Mouse (Mus musculus) testis, adult 2 months (tissue): Measurements from ENCODE around the gene Nacc1.

ENCODE experiments used
- CTCF ChIP-seq: fragments of 200-500 bp; IDR thresholded peaks from 2 replicates; pipeline ENCODE4 v1.5.1; 2012; ENCODE audit warnings: low read depth, mild to moderate bottlenecking, inconsistent platforms, low read length, moderate library complexity; ENCODE audit not compliant: control insufficient read depth, insufficient read depth, insufficient replicate concordance
- POLR2A ChIP-seq: fragments of 200-500 bp; IDR thresholded peaks from 2 replicates; pipeline ENCODE4 v1.6.1; 2012; ENCODE audit warnings: low read depth, mild to moderate bottlenecking, inconsistent platforms, low read length, moderate library complexity; ENCODE audit not compliant: control insufficient read depth

DNA sequence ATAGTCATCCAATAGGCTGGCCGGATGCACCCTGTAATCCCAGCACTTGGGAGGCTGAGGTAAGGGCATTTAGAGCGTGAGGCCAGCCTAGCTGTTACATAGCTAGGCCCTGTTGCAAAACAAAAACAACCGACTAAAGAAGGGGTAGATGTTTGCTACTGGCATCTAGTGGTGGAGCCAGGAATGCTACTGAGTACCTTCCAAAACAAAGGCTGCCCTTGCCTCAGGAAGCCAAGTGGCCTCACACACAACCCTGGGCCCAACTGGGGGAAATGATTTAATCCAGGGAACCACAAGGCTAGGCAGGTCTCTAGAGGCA is 38.2 kb upstream of the Nacc1 start:
- TF ChIP-seq CTCF = 0 out of 2 replicates have a peak, but pooled peaks have one; percentile 32
- TF ChIP-seq POLR2A = no peak
